Mouse (Mus musculus) small intestine, adult 10 weeks (tissue): ENCODE results near the gene Rnf144a. TPM values are rescaled to one million over a fixed set of nuclear protein-coding genes. Genes with fewer than 3 reads are reported as not detected.

Experiments used
- polyA plus RNA-seq: library from polyadenylated mRNA; stranded (reverse); fragments of 350-450 nt; fragmentation: Illumina TruSeq; extraction: RNeasy Lipid Tissue Mini Kit (QIAGEN cat#74804); gene quantifications from one replicate; pipeline ENCODE4 v1.2.3, GENCODE M21; 2014; ENCODE audit warnings: low replicate concordance

Gene Rnf144a
- polyA plus RNA-seq = 12.7 TPM

DNA sequence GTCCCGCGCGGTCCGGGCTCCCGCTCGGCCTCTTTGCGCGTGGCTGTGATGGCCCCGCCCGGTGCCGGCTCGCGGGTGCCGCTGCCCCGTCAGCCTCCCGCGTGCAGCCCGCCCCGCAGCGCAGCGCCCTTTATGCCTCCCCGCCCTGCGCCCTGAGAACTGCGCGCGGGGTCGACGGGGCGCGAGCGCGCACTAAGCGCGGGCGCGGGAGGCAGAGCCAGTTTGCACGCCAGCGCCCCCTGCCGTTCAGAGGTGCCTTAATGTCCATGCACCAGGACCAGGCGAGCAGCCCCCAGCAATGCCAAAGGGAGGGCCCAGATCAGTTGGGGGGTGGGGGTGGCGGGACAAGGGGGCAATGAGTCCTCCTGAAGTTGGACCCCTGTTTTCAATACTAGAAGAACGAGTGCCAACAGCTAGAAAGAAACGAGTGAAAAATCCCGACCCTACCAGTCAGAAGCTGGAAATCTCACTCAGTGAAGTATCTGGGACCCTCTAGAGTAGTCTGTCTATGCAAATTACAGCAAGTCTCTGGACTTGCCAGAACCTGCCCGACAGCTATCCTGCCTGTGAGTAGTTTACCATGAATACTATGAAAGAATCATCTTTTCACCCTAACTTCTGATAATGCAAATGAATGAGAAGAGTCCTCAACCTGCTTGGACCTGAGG is at the start of gene Rnf144a:
Gene Rnf144a, minus strand, starts transcription at position 151 of the 668 bp plus-strand sequence.

GRCm38 (mm10) chr12:26456028-26456698 is 41.1 kb upstream of the Rnf144a start, which contains the start of gene Rsad2:
Gene Rsad2, minus strand, starts transcription at chr12:26456452.

Other genes with a start within 250 kb of the Rnf144a start
- gene Rsad2, start 41.2 kb upstream of the Rnf144a start, polyA plus RNA-seq = 13.2 TPM
- 44.4 TPM for gene Cmpk2, start 54.0 kb upstream of the Rnf144a start, polyA plus RNA-seq